Mouse (Mus musculus) kidney, postnatal 14 days (tissue): ENCODE data around the gene Erh.

Experiments used
- DNase-seq: peaks from one replicate; pipeline ENCODE4 v3.0.0; 2022; ENCODE audit warnings: mixed read lengths

Erh gene

GRCm38 (mm10) chr12:80643693-80644505 lies at the start of gene Erh, which contains the start of gene Slc39a9:
Gene Erh, minus strand, starts transcription at chr12:80644341.
Gene Slc39a9, plus strand, starts transcription at chr12:80643883.
- peak; percentile 95 for DNase-seq

- DNase-seq, result no peak
Observed at GRCm38 (mm10) chr12:80693700-80694099, 49.6 kb upstream of the Erh start.

- peak; percentile 80 for DNase-seq
Observed at GRCm38 (mm10) chr12:80692269-80692972, 48.3 kb upstream of the Erh start, which contains the start of gene Plekhd1. Gene Plekhd1, plus strand, starts transcription at chr12:80692591.

DNA sequence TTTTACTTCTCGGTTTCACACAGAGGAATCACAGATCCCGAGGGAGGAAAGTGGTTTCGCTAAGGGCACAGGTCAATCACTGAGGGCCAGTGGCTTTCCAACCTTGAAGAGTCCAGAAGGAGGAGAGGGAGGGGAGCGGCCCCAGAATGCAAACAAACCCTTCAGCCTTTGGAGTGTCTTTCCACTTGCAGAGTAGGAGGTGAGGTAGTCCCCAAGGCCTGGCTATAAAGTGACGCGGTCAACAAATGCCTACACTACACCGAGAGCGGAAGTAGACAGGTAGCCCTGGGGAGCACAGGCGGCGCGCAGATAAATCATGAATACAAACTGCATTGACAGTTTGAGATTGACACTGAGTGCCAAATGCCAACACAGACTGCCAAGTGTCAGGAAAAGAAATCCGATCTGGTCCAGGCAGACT lies 47.5 kb upstream of the Erh start:
- DNase-seq, result peak; percentile 16

- no peak for DNase-seq
Observed at GRCm38 (mm10) chr12:80689696-80690095, 45.6 kb upstream of the Erh start.

DNA sequence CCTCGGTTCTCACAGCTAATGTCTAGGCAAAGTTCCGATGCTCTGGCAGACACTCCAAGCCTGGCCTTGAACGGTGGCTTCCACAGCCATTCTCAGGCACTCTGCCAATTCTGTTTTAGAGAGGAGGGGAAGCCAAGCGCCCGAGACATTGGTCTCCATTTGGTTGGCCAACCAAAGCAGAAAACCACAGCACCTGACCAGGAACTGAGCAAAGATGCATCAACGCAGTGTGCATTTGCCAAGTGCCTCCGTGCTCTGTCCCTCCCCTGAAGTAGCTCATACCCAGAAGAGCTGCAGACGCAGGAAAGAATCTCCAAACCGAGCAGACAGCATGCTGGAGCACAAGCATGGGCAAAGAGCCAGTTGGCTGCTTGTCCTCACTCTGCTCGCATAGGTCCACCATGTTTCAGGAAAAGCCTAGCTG lies 43.7 kb upstream of the Erh start:
- peak; percentile 27 for DNase-seq

DNA sequence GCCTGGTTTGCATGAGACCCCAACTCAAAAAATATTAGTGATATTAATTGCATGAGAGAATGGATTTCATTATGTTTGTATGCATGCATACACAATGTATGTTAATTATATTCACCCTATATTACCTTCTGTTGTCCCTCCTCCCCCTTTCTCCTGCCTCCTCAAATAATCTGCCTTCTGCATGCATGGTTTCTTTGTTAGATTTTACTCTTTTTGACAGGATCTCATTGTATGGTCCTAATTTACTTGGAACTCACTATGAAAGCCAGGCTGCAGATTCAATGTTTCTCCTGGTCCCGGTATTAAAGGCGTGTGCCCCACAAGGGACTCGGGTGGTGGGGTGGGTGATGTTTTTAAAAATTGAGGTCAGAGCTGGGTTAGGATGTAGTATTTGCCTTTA lies 40.2 kb upstream of the Erh start:
- no peak for DNase-seq

- no peak for DNase-seq
Observed at GRCm38 (mm10) chr12:80683554-80683953, 39.4 kb upstream of the Erh start.

DNA sequence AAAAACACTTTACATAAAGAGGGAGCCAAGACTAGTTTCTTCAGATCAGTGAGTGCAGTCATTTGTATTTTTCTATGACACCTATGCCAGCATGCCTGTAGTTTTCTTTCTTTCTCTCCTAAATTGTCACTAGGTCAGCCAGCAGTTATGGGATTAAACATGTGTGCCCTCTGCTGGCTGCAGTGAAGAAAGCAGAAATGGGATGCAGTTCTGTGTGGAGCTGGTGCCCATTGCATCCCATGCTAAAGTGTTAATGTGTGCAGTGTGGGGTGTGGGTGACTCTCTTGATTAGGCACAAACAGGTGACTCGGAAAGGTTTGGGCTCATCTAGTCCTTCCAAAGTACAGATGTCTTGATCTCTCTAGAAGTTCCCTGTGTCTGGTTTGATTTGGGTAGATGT lies 37.2 kb upstream of the Erh start:
- peak; percentile 34 for DNase-seq

DNA sequence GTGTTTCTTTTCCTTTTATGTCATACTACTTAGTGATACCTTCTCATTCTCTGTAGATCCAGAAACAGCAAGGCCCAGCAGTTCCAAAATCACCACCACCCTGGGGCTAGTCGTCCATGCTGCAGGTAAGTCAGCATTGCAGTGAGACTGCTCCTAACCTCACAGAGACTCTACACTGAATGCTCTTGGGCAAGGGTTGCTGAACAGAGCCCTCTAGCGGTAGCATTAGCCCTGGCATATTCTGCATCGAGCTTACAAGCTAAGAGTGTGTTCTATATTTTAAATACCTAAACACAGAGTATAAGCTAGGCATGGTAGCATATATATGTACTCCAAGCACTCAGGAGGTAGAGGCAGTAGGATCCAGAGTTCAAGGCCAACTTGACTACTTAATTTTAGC lies 29.0 kb upstream of the Erh start:
- peak; percentile 66 for DNase-seq

DNA sequence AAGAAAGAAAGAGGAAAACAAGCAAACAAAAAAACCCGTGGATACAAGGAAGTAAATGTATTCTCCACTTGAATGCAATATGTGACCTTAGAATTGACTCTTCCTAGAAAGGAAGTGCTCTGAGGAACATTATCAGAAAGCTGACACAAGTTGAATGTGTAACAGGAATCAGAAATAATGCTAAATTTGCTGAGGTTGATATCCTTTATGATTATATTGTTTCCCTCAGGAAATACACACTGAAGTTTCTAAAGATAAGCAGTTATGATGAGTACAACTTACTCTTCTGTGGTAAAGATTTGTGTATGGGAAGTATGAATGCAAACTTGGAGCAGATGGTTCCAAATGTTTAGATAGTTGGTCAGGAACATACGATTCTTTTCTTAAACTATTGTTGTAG lies 24.2 kb upstream of the Erh start:
- DNase-seq, result no peak

GRCm38 (mm10) chr12:80663935-80664334 lies 19.8 kb upstream of the Erh start:
- DNase-seq, result no peak

- no peak for DNase-seq
Observed at GRCm38 (mm10) chr12:80662322-80662721, 18.2 kb upstream of the Erh start.

GRCm38 (mm10) chr12:80658661-80659060 lies 14.5 kb upstream of the Erh start:
- DNase-seq, result no peak

DNA sequence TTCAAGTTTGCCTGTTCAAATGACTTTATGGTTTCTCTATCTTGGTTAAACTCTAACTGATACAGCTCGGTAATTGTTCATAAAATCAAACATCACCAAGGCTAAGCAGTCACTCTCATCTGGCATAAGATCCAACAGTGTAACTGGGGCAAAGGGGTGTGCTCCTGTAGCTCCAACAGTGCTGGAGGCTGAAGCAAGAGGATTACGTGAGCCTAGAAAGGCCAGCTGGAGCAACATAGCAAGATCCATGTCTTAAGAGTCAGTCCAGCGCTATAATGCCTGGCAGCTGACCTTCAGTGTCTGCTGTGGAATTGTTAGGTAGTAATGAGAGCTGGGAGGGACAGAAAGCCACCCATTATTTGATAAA lies 10.5 kb upstream of the Erh start:
- no peak for DNase-seq

GRCm38 (mm10) chr12:80653951-80654658 lies 10.0 kb upstream of the Erh start:
- peak; percentile 43 for DNase-seq

- no peak for DNase-seq
Observed at GRCm38 (mm10) chr12:80646377-80646776, 2.2 kb upstream of the Erh start.

GRCm38 (mm10) chr12:80644506-80644868 lies 346 bp upstream of the Erh start:
- no peak for DNase-seq

DNA sequence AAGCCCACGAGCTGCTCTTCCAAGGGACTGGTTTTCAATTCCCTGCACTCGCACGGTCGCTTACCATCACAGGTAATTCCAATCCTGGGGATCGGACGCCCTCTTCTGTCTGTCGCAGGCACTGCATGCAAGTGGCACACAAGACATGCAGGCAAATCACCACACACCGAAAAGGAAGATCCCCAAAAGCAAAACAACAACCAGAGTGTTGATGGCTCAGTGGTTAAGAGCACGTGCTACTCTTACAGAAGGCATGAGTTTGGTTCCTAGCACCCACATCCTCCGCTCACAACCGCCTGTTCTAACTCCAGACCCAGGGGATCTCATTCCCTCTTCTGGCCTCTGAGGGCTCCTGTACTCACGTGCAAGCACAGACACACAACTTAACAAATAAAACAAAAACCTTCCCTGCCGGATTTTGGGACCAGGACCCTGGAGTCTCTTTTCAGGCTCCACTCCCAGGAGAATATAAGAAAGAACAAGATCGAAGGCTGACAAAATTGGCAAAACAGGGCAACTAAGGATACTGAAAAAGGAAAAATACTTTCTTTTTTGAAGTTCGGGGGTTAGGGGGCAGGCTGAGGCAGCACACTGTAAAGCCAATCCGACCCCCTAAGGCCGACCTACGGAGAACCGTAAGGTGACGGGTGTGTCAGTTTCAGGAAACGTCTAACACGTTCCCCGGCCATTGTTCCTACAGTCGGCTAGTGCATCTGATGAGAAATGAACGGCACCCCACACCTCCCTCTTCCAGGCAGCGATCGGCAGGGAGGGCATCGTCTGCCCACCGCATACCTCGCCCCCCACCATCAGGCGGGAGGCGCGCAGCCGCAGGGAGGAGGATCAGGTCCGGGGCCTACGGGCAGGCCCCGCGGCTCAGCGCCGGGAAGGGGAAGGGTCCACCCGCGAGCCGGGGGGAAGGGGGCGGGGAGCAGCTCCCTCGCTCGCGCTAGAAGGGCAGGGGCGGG lies 1.1 kb downstream of the Erh start:
- DNase-seq, result peak; percentile 52

DNA sequence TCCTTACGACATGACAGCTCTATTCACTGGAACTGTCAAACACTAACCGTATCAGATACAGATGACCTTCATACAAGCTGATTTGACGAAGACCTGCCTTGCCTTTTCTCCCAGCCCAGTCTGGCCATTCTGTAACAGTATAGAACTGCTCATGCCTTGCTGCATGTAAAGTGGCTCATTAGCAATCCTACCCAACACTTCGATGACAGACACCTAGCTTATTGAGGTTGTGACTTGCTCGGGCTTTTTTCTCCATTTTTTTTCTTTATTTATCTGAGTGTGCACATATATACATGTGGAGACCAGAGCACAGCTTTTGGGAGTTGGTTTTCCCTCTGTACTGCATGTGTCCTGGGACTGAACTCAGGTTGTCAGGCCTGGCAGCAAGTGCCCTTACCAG lies 12.4 kb downstream of the Erh start:
- no peak for DNase-seq

DNA sequence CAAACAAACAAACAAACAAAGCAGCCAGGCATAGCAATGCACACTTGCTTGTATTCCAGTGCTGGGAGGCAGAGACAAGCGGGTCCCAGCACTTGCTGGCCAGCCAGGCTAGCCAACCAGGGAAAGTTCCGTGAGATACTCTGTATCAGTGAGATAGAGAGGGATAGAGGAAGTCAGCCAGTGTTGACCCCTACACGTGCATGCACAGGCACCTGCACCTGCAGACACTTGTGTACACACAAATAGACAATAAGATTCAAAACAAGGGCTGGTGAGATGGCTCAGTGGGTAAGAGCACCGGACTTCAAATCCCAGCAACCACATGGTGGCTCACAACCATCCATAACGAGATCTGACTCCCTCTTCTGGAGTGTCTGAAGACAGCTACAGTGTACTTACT lies 23.6 kb downstream of the Erh start:
- no peak for DNase-seq
